Mouse (Mus musculus): Measurements from ENCODE around the gene Cyp4a10. TPM values are rescaled to one million over a fixed set of nuclear protein-coding genes. Genes with fewer than 3 reads are reported as not detected.
"Not testable (repeated sequence)": the region's sequence is repeated elsewhere in the genome, so short reads cannot be mapped to it uniquely, and the experiment has no call there.

The Cyp4a10 gene
- 0.06 TPM in 1 of 2 replicates, not detected in the other for polyA plus RNA-seq (2012; rRNA removed)

DNA sequence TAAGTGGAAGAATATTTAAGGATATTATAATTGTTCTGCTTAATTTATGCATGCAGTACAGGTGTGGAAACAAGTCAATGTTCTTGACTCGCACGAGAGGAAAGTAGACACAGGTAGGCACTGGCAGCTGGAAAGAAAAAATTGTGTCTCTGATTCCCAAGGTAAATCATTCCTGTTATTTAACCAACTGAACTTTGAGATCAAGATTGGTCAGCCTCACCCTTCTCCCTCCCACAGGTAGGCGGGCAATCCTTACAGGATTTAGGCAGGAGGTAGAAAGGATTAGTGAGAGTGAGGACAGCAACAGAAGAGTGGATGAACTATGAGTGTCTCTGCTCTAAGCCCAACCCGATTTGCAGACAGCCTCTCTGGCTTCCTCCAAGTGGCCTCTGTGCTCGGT is at the start of gene Cyp4a10:
Gene Cyp4a10 (plus strand): TSS at position 265 of the 400 bp plus-strand sequence.
- WGBS = 88% methylated on average over 5 of the region's 5 CpGs
- H3K4me3 ChIP-seq (ENCODE audit: extremely low read depth, insufficient read depth, insufficient read length); H3K27ac ChIP-seq (ENCODE audit: insufficient read depth, low read length); H3K27me3 ChIP-seq (ENCODE audit: control insufficient read depth, insufficient read depth, low read length); DNase-seq (ENCODE audit: low read depth in 1 of 2, low spot score in 2 of 2); H3K4me1 ChIP-seq (ENCODE audit: control insufficient read depth, insufficient read depth, insufficient read length); H3K36me3 ChIP-seq (ENCODE audit: control insufficient read depth, insufficient read depth, low read length): not testable (repeated sequence)

DNA sequence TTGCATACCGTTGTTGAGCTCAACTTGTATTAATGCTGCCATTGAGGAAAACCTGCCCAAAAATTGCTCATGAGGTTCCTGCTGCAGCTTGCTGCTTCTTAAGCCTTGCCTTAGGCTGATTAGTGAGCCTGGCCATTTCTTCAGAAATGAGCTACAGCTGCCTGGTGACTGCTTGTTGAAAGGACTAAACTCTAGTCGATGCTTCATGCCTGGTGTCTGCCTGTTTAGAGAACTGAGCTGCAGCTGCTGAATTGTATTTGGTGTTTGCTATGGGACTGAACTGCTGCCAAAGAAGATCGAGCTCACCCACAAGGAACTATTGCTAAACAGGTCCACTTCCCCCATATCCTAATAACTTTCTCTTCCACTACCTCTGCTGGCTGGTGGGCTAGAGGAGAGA is 44.5 kb upstream of the Cyp4a10 start:
- H3K36me3 ChIP-seq (ENCODE audit: control insufficient read depth, insufficient read depth, low read length); H3K4me3 ChIP-seq (ENCODE audit: extremely low read depth, insufficient read depth, insufficient read length); H3K27ac ChIP-seq (ENCODE audit: insufficient read depth, low read length); H3K27me3 ChIP-seq (ENCODE audit: control insufficient read depth, insufficient read depth, low read length); DNase-seq (ENCODE audit: low read depth in 1 of 2, low spot score in 2 of 2); H3K4me1 ChIP-seq (ENCODE audit: control insufficient read depth, insufficient read depth, insufficient read length): not testable (repeated sequence)
- WGBS = 53% methylated on average over 3 of the region's 3 CpGs

DNA sequence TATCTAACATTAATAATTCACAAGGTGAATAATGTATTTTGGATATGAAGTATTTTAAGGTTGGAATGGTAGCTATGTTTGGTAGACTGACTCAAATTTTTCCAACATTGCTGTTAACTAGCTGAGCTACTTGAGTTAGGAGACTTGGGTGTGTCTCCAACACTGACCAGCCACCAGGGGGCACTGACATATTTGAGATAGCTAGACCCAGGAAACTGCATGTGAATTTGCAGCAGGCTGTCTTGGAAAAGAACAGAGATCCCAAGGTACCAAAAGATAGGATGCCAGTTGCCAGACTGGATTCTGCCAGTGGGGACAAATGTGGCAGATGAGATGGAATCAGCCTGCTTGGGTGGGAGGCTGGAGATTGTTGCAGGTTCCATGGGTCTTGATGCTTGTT is 42.0 kb upstream of the Cyp4a10 start:
- not testable (repeated sequence) for H3K4me1 ChIP-seq (ENCODE audit: control insufficient read depth, insufficient read depth, insufficient read length); H3K27me3 ChIP-seq (ENCODE audit: control insufficient read depth, insufficient read depth, low read length); DNase-seq (ENCODE audit: low read depth in 1 of 2, low spot score in 2 of 2); H3K36me3 ChIP-seq (ENCODE audit: control insufficient read depth, insufficient read depth, low read length); H3K4me3 ChIP-seq (ENCODE audit: extremely low read depth, insufficient read depth, insufficient read length); H3K27ac ChIP-seq (ENCODE audit: insufficient read depth, low read length)

DNA sequence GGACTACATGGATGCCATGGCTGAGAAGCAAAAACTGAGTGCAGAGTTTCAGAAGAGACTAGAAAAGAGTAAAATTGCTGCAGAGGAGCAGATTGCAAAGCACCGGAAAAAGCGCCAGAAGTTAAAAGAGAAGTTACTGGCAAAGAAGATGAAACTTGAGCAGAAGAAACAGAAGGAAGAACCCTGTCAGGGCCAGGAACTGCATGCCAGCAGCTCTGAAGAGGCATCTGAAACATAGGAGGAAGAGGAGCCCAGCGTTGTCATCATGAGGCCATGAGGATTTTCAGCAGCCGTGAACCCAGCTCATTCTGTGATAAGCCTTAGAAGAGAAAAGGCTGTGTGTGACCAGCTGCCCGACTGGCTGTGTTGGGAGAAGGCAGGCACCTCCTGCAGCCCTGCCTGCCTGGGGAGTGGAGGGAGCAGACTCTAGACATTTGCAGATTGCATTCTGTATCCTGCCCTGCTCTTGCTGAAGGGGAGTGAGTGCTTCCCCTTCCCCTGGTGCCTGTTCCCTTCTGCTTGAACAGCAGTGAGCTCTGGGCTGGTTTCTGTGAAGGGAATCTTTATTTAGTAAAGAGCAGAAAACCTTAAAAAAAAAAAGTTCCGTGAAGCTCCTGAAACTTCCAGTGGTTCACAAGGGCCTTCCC is 36.9 kb upstream of the Cyp4a10 start:
- H3K27me3 ChIP-seq (ENCODE audit: control insufficient read depth, insufficient read depth, low read length) = no peaks in the 10 kb centered on the region
- no peaks in the 10 kb centered on the region for H3K36me3 ChIP-seq (ENCODE audit: control insufficient read depth, insufficient read depth, low read length)
- H3K4me1 ChIP-seq (ENCODE audit: control insufficient read depth, insufficient read depth, insufficient read length) = no peaks in the 10 kb centered on the region
- no peak for DNase-seq (ENCODE audit: low read depth in 1 of 2, low spot score in 2 of 2)
- H3K27ac ChIP-seq (ENCODE audit: insufficient read depth, low read length) = no peak overlapping the region
- TF ChIP-seq POLR2A (IDR thresholded peaks at IDR 0.05; ENCODE audit: low read depth, low read length) (no peak), CTCF (IDR thresholded peaks at IDR 0.05; ENCODE audit: extremely low read depth, insufficient read depth, insufficient read length, insufficient replicate concordance) (no peak)
- WGBS = 23% methylated on average over 6 of the region's 6 CpGs
- H3K4me3 ChIP-seq (ENCODE audit: extremely low read depth, insufficient read depth, insufficient read length) = no peak overlapping the region

DNA sequence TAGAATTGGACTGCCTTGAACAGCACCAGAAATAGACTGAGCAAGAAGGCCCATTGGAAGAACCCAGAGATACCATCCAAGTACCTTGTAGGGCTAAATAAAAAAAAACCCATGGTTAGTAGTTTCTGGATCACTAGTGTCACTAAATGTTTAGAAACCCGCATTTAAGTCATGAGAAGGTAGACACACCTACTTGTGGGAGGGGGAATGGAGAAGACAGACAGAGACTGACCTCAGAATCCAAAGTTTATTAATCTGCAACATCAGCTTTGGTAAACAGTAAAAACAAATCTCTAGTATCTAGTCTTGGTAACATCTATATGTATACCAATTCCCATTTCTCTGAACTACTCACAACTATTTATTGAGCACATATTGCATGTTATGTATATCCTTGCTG is 22.1 kb upstream of the Cyp4a10 start, which contains the start of gene Cyp4a14:
Gene Cyp4a14 (minus strand): TSS at position 142 of the 400 bp plus-strand sequence.
- no peak within 1 kb of the TSS for H3K27ac ChIP-seq (ENCODE audit: insufficient read depth, low read length)
- WGBS = 84% methylated on average over 1 of the region's 1 CpGs
- no peaks in the 10 kb centered on the region for H3K36me3 ChIP-seq (ENCODE audit: control insufficient read depth, insufficient read depth, low read length)
- no peak for DNase-seq (ENCODE audit: low read depth in 1 of 2, low spot score in 2 of 2)
- no peak for TF ChIP-seq CTCF (IDR thresholded peaks at IDR 0.05; ENCODE audit: extremely low read depth, insufficient read depth, insufficient read length, insufficient replicate concordance)
- no peak for TF ChIP-seq POLR2A (IDR thresholded peaks at IDR 0.05; ENCODE audit: low read depth, low read length)
- no peaks in the 10 kb centered on the region for H3K4me1 ChIP-seq (ENCODE audit: control insufficient read depth, insufficient read depth, insufficient read length)
- H3K27me3 ChIP-seq (ENCODE audit: control insufficient read depth, insufficient read depth, low read length) = no peaks in the 10 kb centered on the region
- H3K4me3 ChIP-seq (ENCODE audit: extremely low read depth, insufficient read depth, insufficient read length) = no peak within 1 kb of the TSS

DNA sequence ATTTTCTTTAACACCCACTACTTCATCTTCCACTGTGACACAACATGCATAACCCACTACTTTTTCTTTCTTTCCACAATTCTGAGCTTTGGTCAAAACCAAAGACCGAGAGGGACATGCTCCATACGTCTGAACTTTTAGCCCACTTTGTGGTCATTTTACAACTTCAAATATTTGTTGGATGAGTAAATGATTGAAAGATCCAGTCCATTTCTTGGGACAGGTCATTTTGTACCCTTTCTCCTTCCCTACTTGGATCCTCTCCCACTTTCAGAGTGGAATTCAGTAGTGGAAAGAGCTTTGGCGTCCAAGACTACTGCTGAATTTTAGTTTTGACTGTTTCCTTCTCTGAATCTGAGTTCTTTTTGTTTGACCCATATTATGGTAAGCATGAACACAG is 20.6 kb upstream of the Cyp4a10 start:
- no peak for DNase-seq (ENCODE audit: low read depth in 1 of 2, low spot score in 2 of 2)

DNA sequence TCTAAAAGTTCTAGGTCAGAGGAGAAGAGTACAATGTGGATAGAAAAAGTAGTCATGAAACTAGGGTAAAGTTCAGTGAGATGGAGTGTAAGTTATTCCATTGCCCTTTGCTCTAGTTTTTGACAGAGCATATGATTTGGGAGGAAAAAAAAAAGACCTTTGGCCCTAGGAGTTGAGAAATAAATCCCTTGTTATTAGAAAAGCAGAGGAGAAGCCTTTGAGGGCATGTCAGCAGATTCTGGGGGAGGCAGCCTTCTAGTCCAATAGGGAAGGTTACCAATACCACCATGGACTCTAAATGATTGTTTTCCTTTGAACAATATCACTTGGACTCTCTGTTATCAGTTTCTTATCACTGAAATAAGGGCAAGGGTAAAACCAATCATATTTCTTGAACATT is 4.1 kb upstream of the Cyp4a10 start:
- DNase-seq (ENCODE audit: low read depth in 1 of 2, low spot score in 2 of 2); H3K36me3 ChIP-seq (ENCODE audit: control insufficient read depth, insufficient read depth, low read length); H3K4me1 ChIP-seq (ENCODE audit: control insufficient read depth, insufficient read depth, insufficient read length); H3K27ac ChIP-seq (ENCODE audit: insufficient read depth, low read length); H3K4me3 ChIP-seq (ENCODE audit: extremely low read depth, insufficient read depth, insufficient read length); H3K27me3 ChIP-seq (ENCODE audit: control insufficient read depth, insufficient read depth, low read length): not testable (repeated sequence)

More for the DNA sequence above, 20.6 kb upstream of the Cyp4a10 start:
- H3K4me3 ChIP-seq (ENCODE audit: extremely low read depth, insufficient read depth, insufficient read length) = no peak overlapping the region
- H3K36me3 ChIP-seq (ENCODE audit: control insufficient read depth, insufficient read depth, low read length) = no peaks in the 10 kb centered on the region
- H3K4me1 ChIP-seq (ENCODE audit: control insufficient read depth, insufficient read depth, insufficient read length) = no peaks in the 10 kb centered on the region
- H3K27ac ChIP-seq (ENCODE audit: insufficient read depth, low read length) = no peak overlapping the region
- no peaks in the 10 kb centered on the region for H3K27me3 ChIP-seq (ENCODE audit: control insufficient read depth, insufficient read depth, low read length)
- 83% methylated on average over 3 of the region's 3 CpGs for WGBS
- TF ChIP-seq CTCF (IDR thresholded peaks at IDR 0.05; ENCODE audit: extremely low read depth, insufficient read depth, insufficient read length, insufficient replicate concordance) (no peak), POLR2A (IDR thresholded peaks at IDR 0.05; ENCODE audit: low read depth, low read length) (no peak)

DNA sequence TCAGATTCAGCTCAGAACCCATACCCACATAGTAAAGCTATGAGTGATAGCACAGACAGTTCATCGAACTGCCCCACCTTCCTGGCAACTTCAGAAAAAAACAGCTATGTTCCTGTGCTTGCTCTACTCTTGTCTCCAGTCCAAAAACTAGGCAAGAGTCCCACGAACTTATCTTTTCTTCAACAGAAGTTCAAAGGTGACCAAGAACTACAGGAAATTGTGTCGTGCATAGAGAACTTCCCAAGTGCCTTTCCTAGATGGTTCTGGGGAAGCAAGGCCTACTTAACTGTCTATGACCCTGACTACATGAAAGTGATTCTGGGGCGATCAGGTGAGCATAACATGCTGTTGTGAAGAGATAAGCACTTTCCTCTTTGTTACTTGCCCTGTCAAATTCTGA is 1.4 kb downstream of the Cyp4a10 start:
- Histone ChIP-seq H3K27ac (ENCODE audit: insufficient read depth, low read length) (no peak overlapping the region), H3K27me3 (ENCODE audit: control insufficient read depth, insufficient read depth, low read length) (no peaks in the 10 kb centered on the region), H3K36me3 (ENCODE audit: control insufficient read depth, insufficient read depth, low read length) (no peaks in the 10 kb centered on the region), H3K4me3 (ENCODE audit: extremely low read depth, insufficient read depth, insufficient read length) (no peak overlapping the region), H3K4me1 (ENCODE audit: control insufficient read depth, insufficient read depth, insufficient read length) (no peaks in the 10 kb centered on the region)
- DNase-seq (ENCODE audit: low read depth in 1 of 2, low spot score in 2 of 2) = no peak
- WGBS = 62% methylated on average over 4 of the region's 4 CpGs
- TF ChIP-seq POLR2A (IDR thresholded peaks at IDR 0.05; ENCODE audit: low read depth, low read length) (no peak), CTCF (IDR thresholded peaks at IDR 0.05; ENCODE audit: extremely low read depth, insufficient read depth, insufficient read length, insufficient replicate concordance) (no peak)
